Mouse (Mus musculus): ENCODE measurements at regions not wholly inside any gene's neighbourhood (a gene's known extent, or its start where the extent isn't known, plus 50 kb on each side); places are given as distances from the start of the nearest gene placed in this dataset.

GRCm38 (mm10) chr4:7391596-7391995, 847.2 kb downstream of the Car8 start:
- no peaks in the 10 kb centered on the region for H3K36me3 ChIP-seq (ENCODE audit: insufficient read depth, low read length)
- no peak overlapping the region for H3K4me2 ChIP-seq (replicated peaks; ENCODE audit: low read depth, low read length)
- no peak overlapping the region for H3K9ac ChIP-seq (replicated peaks; ENCODE audit: low read length)
- H3K9me3 ChIP-seq (ENCODE audit: low read length) = no peaks in the 10 kb centered on the region
- no peak for ATAC-seq (ENCODE audit: low FRiP score, low TSS enrichment)
- H3K27ac ChIP-seq (ENCODE audit: low read length) = no peak overlapping the region
- no peaks in the 10 kb centered on the region for H3K4me1 ChIP-seq (ENCODE audit: insufficient read depth, low read length)
- H3K27me3 ChIP-seq (ENCODE audit: insufficient read depth, low read length) = no peaks in the 10 kb centered on the region
- H3K4me3 ChIP-seq (ENCODE audit: low read length) = no peak overlapping the region
- 77% methylated on average over 7 of the region's 7 CpGs for WGBS

GRCm38 (mm10) chr4:7385069-7385468, 853.8 kb downstream of the Car8 start:
- no peaks in the 10 kb centered on the region for H3K9me3 ChIP-seq (ENCODE audit: low read length)
- H3K36me3 ChIP-seq (ENCODE audit: insufficient read depth, low read length) = no peaks in the 10 kb centered on the region
- H3K4me3 ChIP-seq (ENCODE audit: low read length) = no peak overlapping the region
- ATAC-seq (ENCODE audit: low FRiP score, low TSS enrichment) = no peak
- no peak overlapping the region for H3K9ac ChIP-seq (replicated peaks; ENCODE audit: low read length)
- H3K27me3 ChIP-seq (ENCODE audit: insufficient read depth, low read length) = no peaks in the 10 kb centered on the region
- no peaks in the 10 kb centered on the region for H3K4me1 ChIP-seq (ENCODE audit: insufficient read depth, low read length)
- H3K27ac ChIP-seq (ENCODE audit: low read length) = no peak overlapping the region
- H3K4me2 ChIP-seq (replicated peaks; ENCODE audit: low read depth, low read length) = no peak overlapping the region

DNA sequence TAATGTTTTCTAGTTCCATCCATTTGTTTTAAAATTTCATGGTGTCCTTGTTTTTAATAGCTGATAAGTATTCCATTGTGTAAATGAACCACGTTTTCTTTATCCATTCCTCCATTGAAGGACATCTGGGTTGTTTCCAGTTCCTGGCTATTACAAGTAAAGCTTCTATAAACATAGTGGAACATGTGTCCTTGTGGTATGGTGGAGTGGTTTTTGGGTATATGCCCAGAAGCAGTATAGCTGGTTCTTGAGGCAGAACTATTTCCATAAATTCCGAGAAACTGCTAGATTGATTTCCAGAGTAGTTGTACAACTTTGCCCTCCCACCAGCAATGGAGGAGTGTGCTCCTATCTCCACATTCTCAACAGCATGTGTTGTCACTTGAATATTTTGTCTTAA, 858.8 kb downstream of the Car8 start:
- no peak overlapping the region for H3K4me3 ChIP-seq (ENCODE audit: low read length)
- no peak overlapping the region for H3K27ac ChIP-seq (ENCODE audit: low read length)
- H3K4me1 ChIP-seq (ENCODE audit: insufficient read depth, low read length) = no peaks in the 10 kb centered on the region
- no peaks in the 10 kb centered on the region for H3K36me3 ChIP-seq (ENCODE audit: insufficient read depth, low read length)
- H3K27me3 ChIP-seq (ENCODE audit: insufficient read depth, low read length) = no peaks in the 10 kb centered on the region
- H3K9ac ChIP-seq (replicated peaks; ENCODE audit: low read length) = no peak overlapping the region
- H3K4me2 ChIP-seq (replicated peaks; ENCODE audit: low read depth, low read length) = no peak overlapping the region
- H3K9me3 ChIP-seq (ENCODE audit: low read length) = no peaks in the 10 kb centered on the region
- 58% methylated on average over 2 of the region's 2 CpGs for WGBS
- ATAC-seq (ENCODE audit: low FRiP score, low TSS enrichment) = no peak

DNA sequence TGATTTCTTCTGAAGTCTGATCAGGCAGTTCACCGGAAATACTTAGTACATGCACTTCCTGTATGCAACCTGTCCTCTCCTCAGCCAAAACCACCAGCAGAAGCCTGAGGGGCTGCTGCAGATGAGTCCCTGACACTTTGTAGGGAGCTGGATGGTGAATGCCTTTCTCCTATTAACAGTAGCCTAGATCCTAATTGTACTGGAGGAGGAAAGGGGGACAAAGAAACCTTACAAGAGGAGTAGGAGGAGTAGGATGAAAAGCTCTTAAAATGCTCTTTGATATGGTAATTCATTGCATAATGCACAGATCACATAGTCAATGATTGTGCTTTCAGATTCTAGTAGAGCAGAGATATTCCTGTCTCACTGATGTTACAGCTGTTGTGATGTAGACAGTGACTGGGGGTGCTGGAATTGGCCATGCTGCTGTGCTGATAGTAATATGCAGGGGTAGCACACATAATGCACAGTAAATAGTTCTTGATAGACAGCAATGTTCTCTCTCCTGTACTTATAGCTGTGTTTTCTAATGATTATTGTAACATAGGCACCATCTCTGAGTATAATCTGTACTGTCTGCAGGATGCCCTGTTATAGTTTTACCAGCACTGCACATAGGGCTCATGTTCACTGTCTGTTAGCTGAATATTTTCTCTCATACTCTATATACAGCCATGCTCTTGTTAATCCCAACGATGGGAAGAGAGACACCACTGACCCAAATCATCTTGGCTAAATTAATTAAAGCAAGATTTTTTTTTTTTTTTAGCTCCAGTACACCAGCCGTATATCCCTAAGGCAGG, 874.4 kb downstream of the Car8 start:
- H3K27me3 ChIP-seq (ENCODE audit: insufficient read depth, low read length) = no peaks in the 10 kb centered on the region
- WGBS = 77% methylated on average over 3 of the region's 3 CpGs

GRCm38 (mm10) chr4:7363508-7363907, 875.3 kb downstream of the Car8 start:
- Histone ChIP-seq H3K9ac (replicated peaks; ENCODE audit: low read length) (no peak overlapping the region), H3K27me3 (ENCODE audit: insufficient read depth, low read length) (no peaks in the 10 kb centered on the region), H3K9me3 (ENCODE audit: low read length) (no peaks in the 10 kb centered on the region), H3K4me1 (ENCODE audit: insufficient read depth, low read length) (no peaks in the 10 kb centered on the region), H3K36me3 (ENCODE audit: insufficient read depth, low read length) (no peaks in the 10 kb centered on the region), H3K4me3 (ENCODE audit: low read length) (no peak overlapping the region), H3K4me2 (replicated peaks; ENCODE audit: low read depth, low read length) (no peak overlapping the region), H3K27ac (ENCODE audit: low read length) (no peak overlapping the region)
- 94% methylated on average over 2 of the region's 2 CpGs for WGBS
- ATAC-seq (ENCODE audit: low FRiP score, low TSS enrichment) = no peak

More for the DNA sequence above, 874.4 kb downstream of the Car8 start:
- Histone ChIP-seq H3K27ac (ENCODE audit: low read length) (no peak overlapping the region), H3K9me3 (ENCODE audit: low read length) (no peaks in the 10 kb centered on the region), H3K36me3 (ENCODE audit: insufficient read depth, low read length) (no peaks in the 10 kb centered on the region), H3K4me3 (ENCODE audit: low read length) (no peak overlapping the region), H3K4me2 (replicated peaks; ENCODE audit: low read depth, low read length) (no peak overlapping the region), H3K9ac (replicated peaks; ENCODE audit: low read length) (no peak overlapping the region), H3K4me1 (ENCODE audit: insufficient read depth, low read length) (no peaks in the 10 kb centered on the region)
- ATAC-seq (ENCODE audit: low FRiP score, low TSS enrichment) = no peak

GRCm38 (mm10) chr4:7356202-7356601, 882.6 kb downstream of the Car8 start:
- 88% methylated on average over 3 of the region's 3 CpGs for WGBS
- no peak overlapping the region for H3K27ac ChIP-seq (ENCODE audit: low read length)

DNA sequence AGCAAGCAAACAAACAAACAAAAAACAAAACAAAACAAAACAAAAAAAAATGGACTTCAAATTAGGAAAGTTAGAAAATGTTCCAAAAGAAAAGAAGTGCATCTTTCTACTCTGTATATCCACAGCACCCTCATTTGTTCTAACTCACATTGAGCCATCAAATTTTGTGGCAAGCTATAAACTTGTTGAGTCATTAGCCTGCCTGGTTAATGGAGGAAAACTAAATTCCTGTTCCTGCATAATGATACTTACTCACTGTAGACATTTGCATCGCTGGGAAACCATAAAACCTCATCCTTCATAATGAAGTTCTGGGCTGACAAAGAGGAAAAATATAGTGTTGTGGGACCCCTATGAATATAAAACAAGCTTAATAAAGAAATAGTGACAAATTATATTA, 891.5 kb downstream of the Car8 start:
- WGBS = 45% methylated on average over 1 of the region's 1 CpGs
- no peaks in the 10 kb centered on the region for H3K4me1 ChIP-seq (ENCODE audit: insufficient read depth, low read length)
- no peak for ATAC-seq (ENCODE audit: low FRiP score, low TSS enrichment)

More at GRCm38 (mm10) chr4:7356202-7356601, 882.6 kb downstream of the Car8 start:
- H3K9me3 ChIP-seq (ENCODE audit: low read length) = no peaks in the 10 kb centered on the region
- H3K27me3 ChIP-seq (ENCODE audit: insufficient read depth, low read length) = no peaks in the 10 kb centered on the region
- H3K4me3 ChIP-seq (ENCODE audit: low read length) = no peak overlapping the region
- ATAC-seq (ENCODE audit: low FRiP score, low TSS enrichment) = no peak
- H3K4me1 ChIP-seq (ENCODE audit: insufficient read depth, low read length) = no peaks in the 10 kb centered on the region
- no peaks in the 10 kb centered on the region for H3K36me3 ChIP-seq (ENCODE audit: insufficient read depth, low read length)
- no peak overlapping the region for H3K9ac ChIP-seq (replicated peaks; ENCODE audit: low read length)
- H3K4me2 ChIP-seq (replicated peaks; ENCODE audit: low read depth, low read length) = no peak overlapping the region

DNA sequence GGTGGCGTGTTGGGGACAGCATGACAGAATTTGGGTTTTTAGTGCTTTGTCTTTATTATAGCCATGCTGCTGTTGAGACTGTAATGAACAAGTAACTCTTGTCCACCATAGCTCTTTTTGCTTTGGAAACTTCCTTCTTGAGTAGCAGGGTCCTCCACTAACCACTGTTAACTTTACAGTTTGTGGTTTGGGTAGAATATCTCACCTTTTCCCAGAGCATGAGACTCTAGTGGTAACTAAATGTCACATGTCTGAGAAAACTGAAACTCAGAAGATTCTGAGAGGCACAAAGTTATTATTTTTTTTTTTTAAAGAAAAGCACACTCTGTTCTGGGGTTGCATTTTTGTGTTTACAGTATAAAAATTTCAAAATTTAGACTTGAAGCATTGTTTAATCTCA, 897.7 kb downstream of the Car8 start:
- H3K9ac ChIP-seq (replicated peaks; ENCODE audit: low read length) = no peak overlapping the region
- no peak overlapping the region for H3K27ac ChIP-seq (ENCODE audit: low read length)
- H3K27me3 ChIP-seq (ENCODE audit: insufficient read depth, low read length) = no peaks in the 10 kb centered on the region
- 78% methylated on average over 1 of the region's 1 CpGs for WGBS
- no peaks in the 10 kb centered on the region for H3K9me3 ChIP-seq (ENCODE audit: low read length)
- no peak overlapping the region for H3K4me3 ChIP-seq (ENCODE audit: low read length)
- no peaks in the 10 kb centered on the region for H3K4me1 ChIP-seq (ENCODE audit: insufficient read depth, low read length)
- H3K36me3 ChIP-seq (ENCODE audit: insufficient read depth, low read length) = no peaks in the 10 kb centered on the region
- ATAC-seq (ENCODE audit: low FRiP score, low TSS enrichment) = no peak
- H3K4me2 ChIP-seq (replicated peaks; ENCODE audit: low read depth, low read length) = no peak overlapping the region

More for the DNA sequence above, 891.5 kb downstream of the Car8 start:
- H3K4me2 ChIP-seq (replicated peaks; ENCODE audit: low read depth, low read length) = no peak overlapping the region
- H3K27ac ChIP-seq (ENCODE audit: low read length) = no peak overlapping the region
- no peak overlapping the region for H3K9ac ChIP-seq (replicated peaks; ENCODE audit: low read length)
- no peaks in the 10 kb centered on the region for H3K27me3 ChIP-seq (ENCODE audit: insufficient read depth, low read length)
- no peaks in the 10 kb centered on the region for H3K9me3 ChIP-seq (ENCODE audit: low read length)
- H3K36me3 ChIP-seq (ENCODE audit: insufficient read depth, low read length) = no peaks in the 10 kb centered on the region
- H3K4me3 ChIP-seq (ENCODE audit: low read length) = no peak overlapping the region

DNA sequence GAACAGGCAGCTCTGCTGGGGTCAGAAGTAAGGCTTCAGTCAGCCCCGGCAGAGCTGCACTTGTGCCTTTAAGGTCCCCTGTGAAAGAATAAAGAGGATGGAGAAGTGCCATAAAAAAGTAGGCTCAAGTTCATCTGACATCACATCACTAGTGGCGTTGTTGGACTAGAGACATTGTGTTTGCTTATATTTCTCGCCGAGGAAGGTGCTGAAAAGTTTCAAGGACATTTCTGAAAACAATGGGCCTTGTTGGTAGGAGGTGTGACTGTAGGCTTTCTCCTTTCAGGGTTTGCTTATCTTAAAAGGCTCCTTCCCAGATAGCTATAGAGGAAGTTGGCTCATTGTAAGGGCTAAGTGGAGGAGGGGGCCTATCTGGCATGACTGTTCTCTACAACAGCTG, 924.6 kb downstream of the Car8 start:
- Histone ChIP-seq H3K9ac (replicated peaks; ENCODE audit: low read length) (no peak overlapping the region), H3K4me2 (replicated peaks; ENCODE audit: low read depth, low read length) (no peak overlapping the region), H3K9me3 (ENCODE audit: low read length) (no peaks in the 10 kb centered on the region), H3K27ac (ENCODE audit: low read length) (no peak overlapping the region), H3K27me3 (ENCODE audit: insufficient read depth, low read length) (no peaks in the 10 kb centered on the region), H3K36me3 (ENCODE audit: insufficient read depth, low read length) (no peaks in the 10 kb centered on the region), H3K4me1 (ENCODE audit: insufficient read depth, low read length) (no peaks in the 10 kb centered on the region), H3K4me3 (ENCODE audit: low read length) (no peak overlapping the region)
- ATAC-seq (ENCODE audit: low FRiP score, low TSS enrichment) = no peak
- 71% methylated on average over 4 of the region's 4 CpGs for WGBS

- no peak overlapping the region for H3K27ac ChIP-seq (ENCODE audit: low read length)
- no peak overlapping the region for H3K4me3 ChIP-seq (ENCODE audit: low read length)
- no peaks in the 10 kb centered on the region for H3K4me1 ChIP-seq (ENCODE audit: insufficient read depth, low read length)
- no peaks in the 10 kb centered on the region for H3K27me3 ChIP-seq (ENCODE audit: insufficient read depth, low read length)
- no peak for ATAC-seq (ENCODE audit: low FRiP score, low TSS enrichment)
- no peaks in the 10 kb centered on the region for H3K36me3 ChIP-seq (ENCODE audit: insufficient read depth, low read length)
- no peaks in the 10 kb centered on the region for H3K9me3 ChIP-seq (ENCODE audit: low read length)
- WGBS = 90% methylated on average over 2 of the region's 2 CpGs
- H3K9ac ChIP-seq (replicated peaks; ENCODE audit: low read length) = no peak overlapping the region
- no peak overlapping the region for H3K4me2 ChIP-seq (replicated peaks; ENCODE audit: low read depth, low read length)
These were observed 925.6 kb downstream of the Car8 start for GRCm38 (mm10) chr4:7313219-7313618.

Measured in kidney, embryonic 16.5 days (tissue).